Mouse (Mus musculus): ENCODE measurements around the gene Ptpn13.

Ptpn13 gene

GRCm38 (mm10) chr5:103518797-103519468, 93.9 kb downstream of the Ptpn13 start:
- no peak for DNase-seq (ENCODE audit: low read depth)

- no peak for DNase-seq (ENCODE audit: low read depth)
These were observed 97.4 kb downstream of the Ptpn13 start for GRCm38 (mm10) chr5:103522371-103522770.

- no peak for DNase-seq (ENCODE audit: low read depth)
These were observed 101.9 kb downstream of the Ptpn13 start for GRCm38 (mm10) chr5:103526668-103527436.

GRCm38 (mm10) chr5:103527437-103527718, 102.4 kb downstream of the Ptpn13 start:
- DNase-seq (ENCODE audit: low read depth) = no peak

GRCm38 (mm10) chr5:103530214-103530613, 105.2 kb downstream of the Ptpn13 start:
- no peak for DNase-seq (ENCODE audit: low read depth)

- DNase-seq (ENCODE audit: low read depth) = no peak
These were observed 107.9 kb downstream of the Ptpn13 start for GRCm38 (mm10) chr5:103532841-103533390.

GRCm38 (mm10) chr5:103534454-103534853, 109.5 kb downstream of the Ptpn13 start:
- DNase-seq (ENCODE audit: low read depth) = no peak

GRCm38 (mm10) chr5:103537429-103537828, 112.4 kb downstream of the Ptpn13 start:
- DNase-seq (ENCODE audit: low read depth) = no peak

GRCm38 (mm10) chr5:103540612-103541011, 115.6 kb downstream of the Ptpn13 start:
- no peak for DNase-seq (ENCODE audit: low read depth)

GRCm38 (mm10) chr5:103541136-103541535, 116.1 kb downstream of the Ptpn13 start:
- DNase-seq (ENCODE audit: low read depth) = no peak

- no peak for DNase-seq (ENCODE audit: low read depth)
These were observed 116.5 kb downstream of the Ptpn13 start for GRCm38 (mm10) chr5:103541542-103541941.

- DNase-seq (ENCODE audit: low read depth) = no peak
These were observed 120.5 kb downstream of the Ptpn13 start for GRCm38 (mm10) chr5:103545381-103546000.

GRCm38 (mm10) chr5:103554769-103555168, 129.8 kb downstream of the Ptpn13 start:
- DNase-seq (ENCODE audit: low read depth) = no peak

- DNase-seq (ENCODE audit: low read depth) = no peak
These were observed 135.6 kb downstream of the Ptpn13 start for GRCm38 (mm10) chr5:103560546-103560945.

- DNase-seq (ENCODE audit: low read depth) = no peak
These were observed 143.0 kb downstream of the Ptpn13 start for GRCm38 (mm10) chr5:103568034-103568433.

- no peak for DNase-seq (ENCODE audit: low read depth)
These were observed 144.5 kb downstream of the Ptpn13 start for GRCm38 (mm10) chr5:103569446-103569845.

- DNase-seq (ENCODE audit: low read depth) = no peak
These were observed 154.9 kb downstream of the Ptpn13 start for GRCm38 (mm10) chr5:103579680-103580420.

GRCm38 (mm10) chr5:103587219-103587618, 162.2 kb downstream of the Ptpn13 start:
- no peak for DNase-seq (ENCODE audit: low read depth)

GRCm38 (mm10) chr5:103591846-103592245, 166.9 kb downstream of the Ptpn13 start:
- DNase-seq (ENCODE audit: low read depth) = no peak

- no peak for DNase-seq (ENCODE audit: low read depth)
These were observed 167.7 kb downstream of the Ptpn13 start for GRCm38 (mm10) chr5:103592706-103593105.

GRCm38 (mm10) chr5:103593575-103593974, 168.6 kb downstream of the Ptpn13 start:
- DNase-seq (ENCODE audit: low read depth) = no peak

Data from c-Kit-positive CD71-negative TER-119-negative erythroid progenitor cells, embryonic 14.5 days (primary cell).